In the genomic region with DNA sequence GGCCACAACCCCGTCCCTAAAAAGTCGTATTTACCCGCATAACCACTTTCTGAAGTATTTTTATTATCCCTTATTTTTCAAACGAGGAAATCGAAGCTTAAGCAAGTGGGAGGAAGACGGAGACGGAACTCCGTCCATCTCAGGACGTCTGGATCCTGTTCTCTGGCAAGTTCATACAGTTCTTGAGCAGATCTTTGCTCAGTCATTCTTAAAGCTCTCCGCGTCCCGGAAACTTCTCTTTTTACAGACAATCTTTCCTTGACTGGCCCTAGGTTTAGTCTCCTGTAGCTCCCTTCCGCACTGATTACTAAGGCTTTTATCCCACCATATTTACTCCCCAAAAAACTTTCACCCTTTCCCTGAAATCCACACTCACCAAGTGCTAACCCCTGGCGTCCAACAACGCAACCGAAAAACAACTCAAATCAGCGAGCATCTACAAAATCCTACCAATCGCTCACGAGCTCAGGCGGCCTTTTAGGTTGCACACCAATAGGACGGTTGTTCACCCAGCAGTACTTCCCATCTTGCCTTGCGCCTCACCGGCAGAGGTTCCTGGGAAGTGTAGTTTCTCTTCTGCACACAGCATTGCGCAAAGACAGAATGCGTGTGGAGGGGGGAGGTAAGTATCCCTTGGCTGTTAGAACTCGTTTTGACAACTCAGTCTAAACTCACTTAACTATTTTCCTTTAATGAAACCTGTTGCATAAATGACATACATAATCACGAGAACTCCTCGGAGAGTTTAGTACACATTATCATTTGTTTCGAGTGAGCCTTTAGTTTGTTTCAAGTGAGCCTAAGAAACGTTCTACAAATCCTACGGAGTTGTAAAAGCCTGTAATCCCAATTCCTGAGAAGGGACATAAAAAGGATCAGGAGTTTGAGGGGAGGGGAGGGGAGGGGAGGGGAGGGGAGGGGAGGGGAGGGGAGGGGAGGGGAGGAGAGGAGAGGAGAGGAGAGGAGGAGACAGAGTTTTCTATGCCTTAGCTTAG, we compare ENCODE assay signal across 8 mouse cellular contexts. TPM values are rescaled to one million over a fixed set of nuclear protein-coding genes. Genes with fewer than 3 reads are reported as not detected.
DNase-seq lines count a peak whose midpoint lies in the region; ATAC-seq lines count a peak whose summit lies in the region.

No protein-coding gene starts in this region.

- DNase-seq in c-Kit-negative CD71-positive TER-119-positive erythroid progenitor cells, embryonic 14.5 days (ENCODE audit: low read depth, low spot score): peak; percentile 86
- DNase-seq in fibroblast of lung, adult 2 months (ENCODE audit: low read depth): peak; percentile 92
- peak; percentile 92 for DNase-seq in kidney, postnatal 14 days
- peak; percentile 88 for DNase-seq in liver, embryonic 13.5 days
- DNase-seq in neural tube, embryonic 10.5 days (ENCODE audit: extremely low spot score, low spot score): peak; percentile 76

- peaks cover 13% of the 10 kb centered on the region for H3K36me3 ChIP-seq in heart, embryonic 14.5 days (ENCODE audit: control insufficient read depth, insufficient read depth, low read length)
- H3K36me3 ChIP-seq in liver, embryonic 13.5 days: peaks cover 18% of the 10 kb centered on the region
- no peaks in the 10 kb centered on the region for H3K36me3 ChIP-seq in stomach, embryonic 16.5 days (ENCODE audit: control insufficient read depth, insufficient read depth, low read length)

- peak overlapping the region; percentile 71 for H3K9ac ChIP-seq in heart, embryonic 14.5 days (ENCODE audit: low read length)
- peak overlapping the region; percentile 83 for H3K9ac ChIP-seq in liver, embryonic 13.5 days
- H3K9ac ChIP-seq in stomach, embryonic 16.5 days (ENCODE audit: low read length): peak overlapping the region; percentile 75

- peak overlapping the region; percentile 83 for H3K4me2 ChIP-seq in heart, embryonic 14.5 days (ENCODE audit: low read length)
- H3K4me2 ChIP-seq in liver, embryonic 13.5 days: peak overlapping the region; percentile 75
- H3K4me2 ChIP-seq in stomach, embryonic 16.5 days (ENCODE audit: low read depth, low read length): peak overlapping the region; percentile 77

- H3K4me3 ChIP-seq in heart, embryonic 14.5 days (ENCODE audit: control insufficient read depth in 1 of 2, insufficient read depth in 1 of 2, low read depth in 1 of 2, low read length in 2 of 2): peak overlapping the region; percentile 57 to 77
- H3K4me3 ChIP-seq in liver, embryonic 13.5 days (replicated peaks): peak overlapping the region; percentile 75
- peak overlapping the region; percentile 68 for H3K4me3 ChIP-seq in stomach, embryonic 16.5 days (replicated peaks; ENCODE audit: low read length)

- no peaks in the 10 kb centered on the region for H3K27me3 ChIP-seq in heart, embryonic 14.5 days (ENCODE audit: control insufficient read depth, insufficient read depth, low read length)
- no peaks in the 10 kb centered on the region for H3K27me3 ChIP-seq in liver, embryonic 13.5 days
- H3K27me3 ChIP-seq in stomach, embryonic 16.5 days (ENCODE audit: control insufficient read depth, insufficient read depth, low read length): no peaks in the 10 kb centered on the region

- 1% methylated on average over 31 of the region's 31 CpGs for WGBS in heart, embryonic 14.5 days
- WGBS in liver, embryonic 13.5 days (ENCODE audit: insufficient replicate concordance): under 1% methylated on average over 31 of the region's 31 CpGs
- WGBS in stomach, embryonic 16.5 days: under 1% methylated on average over 31 of the region's 31 CpGs

- H3K9me3 ChIP-seq in heart, embryonic 14.5 days (ENCODE audit: control insufficient read depth, low read length): no peaks in the 10 kb centered on the region
- H3K9me3 ChIP-seq in liver, embryonic 13.5 days (replicated peaks): no peaks in the 10 kb centered on the region
- H3K9me3 ChIP-seq in stomach, embryonic 16.5 days (replicated peaks; ENCODE audit: control insufficient read depth, low read length): no peaks in the 10 kb centered on the region

- peak; percentile 100 for ATAC-seq in CD4-positive, CD25-positive, alpha-beta regulatory T cell, adult 4 months
- peak; percentile 92 for ATAC-seq in heart, embryonic 14.5 days (ENCODE audit: insufficient number of reproducible peaks, insufficient read depth, low FRiP score, low read depth)
- ATAC-seq in liver, embryonic 13.5 days (ENCODE audit: low read depth): peak; percentile 99
- peak; percentile 98 for ATAC-seq in stomach, embryonic 16.5 days (ENCODE audit: insufficient read depth, low FRiP score)

- H3K27ac ChIP-seq in heart, embryonic 14.5 days (replicated peaks in 1 of 2; ENCODE audit: control insufficient read depth in 1 of 2, insufficient read depth in 1 of 2, low read depth in 2 of 2, low read length in 2 of 2): peak overlapping the region; percentile 78 to 88
- H3K27ac ChIP-seq in liver, embryonic 13.5 days: peak overlapping the region; percentile 95
- peak overlapping the region; percentile 86 for H3K27ac ChIP-seq in stomach, embryonic 16.5 days (ENCODE audit: low read length)

- peaks cover 0 to 9% of the 10 kb centered on the region in 2 experiments; a peak in 1 of 4 replicates for H3K4me1 ChIP-seq in heart, embryonic 14.5 days (ENCODE audit: control insufficient read depth in 2 of 2, insufficient read depth in 2 of 2, low read length in 2 of 2)
- peaks cover 22% of the 10 kb centered on the region for H3K4me1 ChIP-seq in liver, embryonic 13.5 days (replicated peaks)
- H3K4me1 ChIP-seq in stomach, embryonic 16.5 days (ENCODE audit: control insufficient read depth, insufficient read depth, low read length): peaks cover 6% of the 10 kb centered on the region

RNA-seq across cellular contexts. Expression of gene Kdm5a, which starts 6.7 kb away (rescaled TPM):
- 10 to 100 TPM; 82.2 to 92.8 TPM for polyA plus RNA-seq in CD4-positive, CD25-positive, alpha-beta regulatory T cell, adult 4 months (2017; shearing (Covaris generic))
- 38.5 and 39.3 TPM in 2 replicates for polyA plus RNA-seq in heart, embryonic 14.5 days (2014; fragmentation: Nextera tagmentation; extraction: Ambion mirVana)
- 21.8 and 24.9 TPM in 2 replicates for polyA plus RNA-seq in liver, embryonic 13.5 days (2015; fragmentation: Nextera tagmentation; extraction: Ambion mirVana)
- 37.5 and 39.4 TPM in 2 replicates for polyA plus RNA-seq in stomach, embryonic 16.5 days (2015; fragmentation: Nextera tagmentation; extraction: Ambion mirVana)

RNA-seq across cellular contexts. Expression of gene Ccdc77, which starts 6.9 kb away (rescaled TPM):
- polyA plus RNA-seq in CD4-positive, CD25-positive, alpha-beta regulatory T cell, adult 4 months (2017; shearing (Covaris generic)): 10 to 100 TPM in 1 of 2 experiments, 1 to 10 TPM in 1; 8.9 to 15.0 TPM
- polyA plus RNA-seq in heart, embryonic 14.5 days (2014; fragmentation: Nextera tagmentation; extraction: Ambion mirVana): 21.1 and 21.8 TPM in 2 replicates
- polyA plus RNA-seq in liver, embryonic 13.5 days (2015; fragmentation: Nextera tagmentation; extraction: Ambion mirVana): 17.2 and 21.0 TPM in 2 replicates
- polyA plus RNA-seq in stomach, embryonic 16.5 days (2015; fragmentation: Nextera tagmentation; extraction: Ambion mirVana): 19.3 and 20.8 TPM in 2 replicates

Comparison
In these comparisons a context has a peak if more than half of its experiments do, and no peak if none do; other contexts are left out.
1. Peak in every context shown above with its lines: DNase-seq, ATAC-seq, H3K4me3 ChIP-seq and H3K27ac ChIP-seq.